Mouse (Mus musculus) v-Abl transformed pro-B cells (cell line): Measurements from ENCODE around the gene Arhgap32.

ENCODE experiments used
- in situ Hi-C, 2 experiments: fragments of 400-800 bp; cut with MboI; formaldehyde crosslinking; loops; one replicate each; pipeline ENCODE4 v1.15.1; 2025; ENCODE audit not compliant: unreplicated experiment in 2 of 2

Gene Arhgap32

GRCm38 (mm10) chr9:32176612-32177011 lies 60.7 kb downstream of the Arhgap32 start:
- in situ Hi-C loops, result no loop called here

GRCm38 (mm10) chr9:32181170-32181569 lies 65.2 kb downstream of the Arhgap32 start:
- in situ Hi-C loops, result no loop called here

DNA sequence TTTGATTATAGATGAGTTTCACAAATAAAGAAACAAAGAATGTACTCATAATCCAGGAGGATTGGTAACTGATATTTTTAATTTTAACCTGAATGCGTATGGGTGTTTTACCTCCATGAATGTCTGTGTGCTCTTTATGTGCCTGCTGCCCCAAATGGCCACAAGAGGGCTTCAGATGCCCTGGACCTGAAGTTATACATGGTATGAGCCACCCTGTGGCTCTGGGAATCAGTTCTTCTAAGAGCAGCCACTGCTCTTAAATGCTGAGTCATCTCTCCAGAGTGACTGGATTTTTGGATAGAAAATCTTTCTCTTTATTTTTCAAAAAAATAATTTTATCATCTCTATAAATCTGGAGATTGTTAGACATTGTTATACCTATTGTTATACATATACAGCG lies 70.6 kb downstream of the Arhgap32 start:
- in situ Hi-C loops, result no loop called here

GRCm38 (mm10) chr9:32192295-32193073 lies 76.5 kb downstream of the Arhgap32 start:
- in situ Hi-C loops, result no loop called here

GRCm38 (mm10) chr9:32204450-32204990 lies 88.6 kb downstream of the Arhgap32 start:
- in situ Hi-C loops, result no loop called here

DNA sequence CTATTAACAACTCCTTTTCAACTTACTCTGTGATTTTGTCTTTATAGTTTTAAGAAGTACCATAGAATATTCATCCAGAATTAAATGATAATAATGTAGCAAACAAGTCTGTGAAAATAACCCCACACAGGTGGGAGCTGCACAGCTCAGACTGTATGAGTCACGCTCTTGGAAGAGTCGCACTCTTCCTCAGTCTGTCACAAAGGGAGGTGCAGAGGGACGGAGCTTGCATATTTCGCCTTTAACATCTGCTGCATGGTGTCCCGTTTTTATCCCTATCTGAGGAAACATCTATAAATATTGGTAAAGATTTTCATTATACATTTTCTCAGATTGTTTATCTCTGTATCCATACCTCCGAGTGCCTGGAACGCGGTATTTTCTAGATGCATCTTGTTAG lies 91.2 kb downstream of the Arhgap32 start:
- in situ Hi-C loops, result no loop called here

DNA sequence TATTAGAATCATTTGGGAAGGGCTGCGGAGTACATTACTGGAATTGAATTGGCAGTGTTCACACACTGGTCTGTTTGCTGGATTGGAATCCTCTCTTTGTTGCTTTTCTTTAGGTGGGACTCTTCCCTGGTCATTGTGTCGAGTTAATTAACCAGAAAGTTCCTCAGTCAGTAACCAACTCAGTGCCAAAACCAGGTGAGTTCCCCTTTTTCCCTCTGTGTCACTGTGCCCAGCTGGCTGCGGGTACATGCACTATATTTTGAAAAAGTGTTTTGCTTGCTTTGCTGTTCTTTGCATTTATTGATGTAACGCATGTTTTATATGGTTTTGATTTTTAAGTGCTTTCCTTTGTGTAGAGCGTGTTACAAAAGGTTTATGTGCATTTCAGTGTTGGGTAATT lies 92.1 kb downstream of the Arhgap32 start:
- in situ Hi-C loops, result no loop called here

DNA sequence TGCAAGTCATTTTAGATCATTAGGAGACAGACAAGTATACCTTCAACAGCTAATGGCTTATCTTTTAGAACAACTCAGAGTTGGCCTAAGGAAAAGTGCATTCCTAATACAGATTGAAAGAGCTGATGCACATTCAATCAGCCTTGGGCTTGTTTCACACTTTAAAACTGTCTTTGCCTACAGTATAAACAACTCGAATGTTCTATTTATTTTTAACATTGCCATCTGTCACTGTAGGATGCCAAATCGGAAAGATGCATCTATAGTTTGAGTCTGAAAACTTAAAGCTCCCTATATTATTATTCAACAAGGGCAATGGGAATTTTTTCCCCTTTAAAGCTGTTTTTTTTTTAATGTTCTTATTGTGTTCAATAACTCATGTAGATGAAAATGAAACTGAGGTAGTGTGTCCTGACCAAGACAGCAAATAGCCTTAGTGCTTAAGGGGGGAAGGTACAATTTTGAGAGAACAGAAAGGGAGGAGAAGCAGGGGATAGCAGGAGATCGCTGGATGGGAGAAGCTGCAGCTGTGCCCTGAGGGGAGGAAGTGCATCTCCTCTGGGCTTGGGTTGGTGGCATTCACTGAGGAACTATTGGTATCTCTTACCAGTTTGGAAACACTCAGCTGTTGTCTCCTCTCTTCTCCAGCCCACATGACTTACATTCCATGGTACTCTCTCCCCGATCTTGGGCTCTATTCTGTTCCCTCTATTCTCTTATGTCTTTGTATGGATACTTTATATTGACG lies 101.1 kb downstream of the Arhgap32 start:
- in situ Hi-C loops, result no loop called here

GRCm38 (mm10) chr9:32219400-32219799 lies 103.5 kb downstream of the Arhgap32 start:
- in situ Hi-C loops, result no loop called here

DNA sequence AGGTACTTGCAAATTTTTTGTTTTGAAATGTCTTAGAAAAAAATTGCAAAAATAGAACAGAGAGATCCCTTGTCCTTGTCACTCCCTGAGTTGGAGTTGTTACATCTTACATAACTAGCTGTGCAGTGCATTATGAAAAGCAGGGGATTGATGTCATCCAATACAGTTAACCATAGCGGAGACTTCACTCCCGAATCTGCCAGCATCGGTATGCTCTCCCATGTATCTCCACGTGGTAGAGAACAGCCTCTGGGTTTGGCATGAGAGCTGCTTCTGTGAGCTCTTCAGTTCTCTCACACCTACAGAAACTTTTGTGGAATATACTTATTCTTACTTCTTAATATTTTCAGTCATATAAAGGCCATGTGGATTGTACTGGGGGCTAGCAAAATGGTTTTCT lies 106.2 kb downstream of the Arhgap32 start:
- in situ Hi-C loops, result no loop called here

DNA sequence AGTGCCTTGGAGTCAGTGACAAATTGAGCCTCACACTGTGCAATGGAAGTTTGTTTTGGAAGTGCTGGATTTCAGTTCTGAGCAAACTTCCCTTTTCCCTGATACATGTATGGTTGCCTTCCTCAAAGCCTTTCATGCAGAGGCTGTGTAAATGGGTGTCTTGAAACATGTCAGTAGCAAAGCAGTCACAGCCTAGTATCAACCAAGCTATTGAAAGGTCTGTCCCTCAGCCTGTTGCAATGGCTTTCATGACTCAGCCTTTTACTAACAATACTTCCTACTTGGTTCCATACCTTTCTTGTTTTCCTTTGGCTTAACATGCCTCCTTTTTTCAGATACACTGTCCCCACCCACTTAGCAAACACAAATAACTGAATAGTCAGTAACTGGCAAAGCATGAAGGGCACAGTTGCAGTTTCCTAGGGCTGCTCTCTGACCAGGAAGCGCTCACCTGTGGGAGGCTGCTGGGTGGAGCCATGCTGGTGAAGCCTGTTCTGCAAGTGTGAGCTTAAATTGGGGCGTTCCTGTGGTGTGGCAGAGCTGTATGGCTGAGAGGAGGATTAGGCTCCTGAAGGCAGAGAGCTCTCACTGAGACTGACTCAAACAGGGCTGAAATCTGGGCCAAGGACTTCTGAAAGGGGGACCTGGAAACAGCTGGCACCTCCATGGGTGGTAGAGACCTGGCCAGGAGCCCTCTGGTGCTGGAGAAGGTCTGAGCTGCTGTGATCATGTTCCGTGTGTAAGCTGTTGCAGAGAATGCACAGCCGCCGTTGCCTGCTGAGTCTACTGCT lies 108.0 kb downstream of the Arhgap32 start:
- in situ Hi-C loops, result no loop called here

- in situ Hi-C loops, result no loop called here
Measured at GRCm38 (mm10) chr9:32224937-32225336, 109.0 kb downstream of the Arhgap32 start.

GRCm38 (mm10) chr9:32225584-32225983 lies 109.6 kb downstream of the Arhgap32 start:
- in situ Hi-C loops, result no loop called here

DNA sequence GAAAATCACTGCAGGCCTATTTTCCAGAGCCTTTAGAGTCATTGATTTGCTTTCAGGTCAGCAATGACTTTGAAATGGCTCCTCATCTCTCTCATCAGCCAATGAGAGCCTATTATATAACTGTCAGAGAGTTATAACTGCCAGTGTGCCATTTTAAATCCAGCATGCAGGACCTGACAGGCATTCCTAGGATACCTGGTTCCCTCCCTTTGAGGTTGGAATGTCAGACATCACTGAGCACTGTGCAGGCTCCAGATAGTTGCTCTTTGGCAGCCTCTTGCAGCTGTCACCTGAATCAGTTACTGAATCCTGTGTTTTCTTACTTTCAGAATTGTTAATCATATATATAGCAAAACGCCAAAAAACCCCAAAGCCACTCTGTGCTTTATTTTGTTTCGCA lies 111.1 kb downstream of the Arhgap32 start:
- in situ Hi-C loops, result no loop called here

- in situ Hi-C loops, result no loop called here
Measured at GRCm38 (mm10) chr9:32233593-32233992, 117.7 kb downstream of the Arhgap32 start.

DNA sequence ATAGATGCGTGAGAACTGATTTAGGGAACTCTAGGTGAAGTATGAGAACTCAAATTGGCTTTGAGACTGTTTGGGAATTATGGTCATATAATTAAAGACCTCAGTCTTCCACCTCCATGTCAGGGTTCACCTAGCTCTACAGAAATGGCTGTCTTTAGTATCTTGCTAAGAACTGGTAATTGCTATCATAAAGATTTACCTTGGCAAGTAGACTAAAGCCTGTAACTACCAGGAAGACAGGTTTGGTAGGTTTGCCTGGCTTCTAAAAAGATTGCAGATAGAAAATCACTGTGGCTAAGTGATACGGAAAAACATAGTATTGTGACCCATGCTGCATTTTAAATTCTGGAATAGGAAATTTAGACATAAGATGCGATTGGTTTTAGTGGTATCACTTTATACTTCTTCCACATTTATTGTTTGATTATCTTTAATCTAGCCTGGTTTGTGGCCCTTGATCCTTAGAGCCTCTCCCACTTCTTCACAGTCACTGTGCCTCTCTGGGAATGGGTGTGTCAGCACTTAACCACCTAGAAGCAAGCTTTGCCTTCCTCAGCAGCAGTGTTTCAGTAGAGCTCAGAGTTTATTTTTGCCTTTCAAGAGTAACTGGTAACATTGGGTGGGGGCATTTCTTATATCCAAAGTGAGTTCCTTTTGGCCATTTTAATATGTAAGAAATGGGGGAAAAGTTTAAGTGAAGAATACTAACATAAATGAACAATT lies 119.0 kb downstream of the Arhgap32 start:
- in situ Hi-C loops, result no loop called here

- in situ Hi-C loops, result no loop called here
Measured at GRCm38 (mm10) chr9:32238899-32239298, 123.0 kb downstream of the Arhgap32 start.

- in situ Hi-C loops, result no loop called here
Measured at GRCm38 (mm10) chr9:32239427-32239826, 123.5 kb downstream of the Arhgap32 start.

GRCm38 (mm10) chr9:32240449-32240848 lies 124.5 kb downstream of the Arhgap32 start:
- in situ Hi-C loops, result no loop called here

DNA sequence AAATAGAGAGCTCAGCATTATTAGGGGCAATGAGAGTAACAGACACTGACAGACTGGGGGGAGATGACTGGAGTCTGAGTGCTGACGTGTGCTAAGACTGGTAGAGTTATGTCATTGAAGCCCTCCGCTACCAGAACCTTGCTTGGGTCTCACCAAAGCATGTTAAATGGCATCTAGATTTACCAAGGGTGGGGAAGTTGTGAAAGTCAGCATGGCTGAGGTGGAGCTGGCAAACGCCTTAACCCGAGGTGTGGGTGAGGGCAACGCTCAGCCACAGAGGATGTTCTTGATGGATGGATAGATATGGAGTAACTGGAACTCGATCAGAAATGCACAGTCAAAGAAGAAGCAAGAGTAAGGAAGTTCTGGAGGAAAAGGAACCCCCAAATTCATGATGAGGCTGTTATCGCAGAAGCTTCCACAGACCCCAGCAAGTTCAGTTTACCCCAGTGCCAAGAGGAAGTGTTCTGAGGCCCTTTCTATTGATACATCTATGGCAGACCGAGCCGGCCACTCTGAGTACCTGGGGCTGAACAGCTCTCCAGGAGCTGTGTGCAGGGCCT lies 125.8 kb downstream of the Arhgap32 start:
- in situ Hi-C loops, result no loop called here
